Mouse (Mus musculus) embryo, embryonic 9.5 days (tissue): Measurements from ENCODE around the gene Doc2a.
"Not testable (repeated sequence)": the region's sequence is repeated elsewhere in the genome, so short reads cannot be mapped to it uniquely, and the experiment has no call there.

Source experiments
- DNase-seq: peaks from one replicate; pipeline ENCODE4 v3.0.0-alpha.2; 2017; ENCODE audit errors: extremely low spot score

Gene Doc2a

DNA sequence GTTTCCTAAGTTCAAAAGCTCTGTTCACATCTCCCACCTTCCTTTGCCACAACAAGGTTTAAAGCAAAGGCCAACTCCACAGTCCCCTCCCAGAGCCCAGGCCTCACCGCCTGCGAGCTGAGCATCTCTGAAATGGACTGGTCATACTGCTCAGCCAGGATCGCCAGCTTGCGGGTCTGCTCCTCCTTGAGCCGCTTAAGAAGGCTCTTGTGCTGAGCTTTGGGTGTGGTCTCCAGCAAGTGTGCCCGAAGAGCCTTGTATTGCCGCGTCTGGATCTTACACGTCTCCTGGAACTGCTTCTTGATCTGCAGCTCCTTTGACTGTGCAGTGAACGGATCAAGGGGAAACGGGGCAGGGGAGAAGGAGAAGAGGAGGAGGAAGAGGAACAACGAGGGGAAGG, 20.8 kb downstream of the Doc2a start:
- no peak for DNase-seq

DNA sequence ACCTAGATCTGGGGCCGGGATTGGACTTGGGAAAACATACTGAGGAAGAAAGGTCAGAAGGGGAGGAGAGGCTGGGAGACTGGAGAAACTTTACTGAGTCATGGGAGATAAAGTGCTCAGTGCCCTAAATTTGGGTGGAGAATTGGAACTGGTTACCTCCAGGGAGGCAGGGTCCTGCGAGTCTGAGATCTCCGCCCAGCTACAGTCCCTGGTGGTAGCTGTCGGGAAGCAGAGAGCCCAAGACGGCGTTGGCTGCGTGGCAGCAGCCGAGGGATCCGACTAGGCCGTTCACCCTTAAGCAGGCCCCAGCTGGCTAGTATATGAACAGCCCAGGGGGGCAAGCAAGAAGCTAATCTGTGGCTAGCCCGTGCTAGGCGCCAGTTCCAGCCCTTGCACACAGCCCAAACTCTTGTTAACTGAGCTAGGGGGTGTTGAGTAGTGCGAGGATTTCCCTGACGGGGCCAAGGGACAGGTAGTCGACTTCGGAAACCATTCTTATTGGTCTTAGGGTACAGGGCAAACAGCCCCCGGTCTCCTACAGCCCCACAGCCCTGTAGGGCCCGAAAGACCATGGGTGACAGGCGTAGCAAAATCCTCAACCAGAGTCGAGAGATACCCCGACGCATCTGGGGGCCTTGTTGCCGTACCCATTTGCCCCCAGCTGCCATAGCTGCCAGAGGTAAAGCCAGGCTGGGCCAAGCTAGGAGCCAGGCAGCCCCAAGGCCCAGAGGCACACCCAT, 22.7 kb downstream of the Doc2a start:
- DNase-seq = no peak

DNA sequence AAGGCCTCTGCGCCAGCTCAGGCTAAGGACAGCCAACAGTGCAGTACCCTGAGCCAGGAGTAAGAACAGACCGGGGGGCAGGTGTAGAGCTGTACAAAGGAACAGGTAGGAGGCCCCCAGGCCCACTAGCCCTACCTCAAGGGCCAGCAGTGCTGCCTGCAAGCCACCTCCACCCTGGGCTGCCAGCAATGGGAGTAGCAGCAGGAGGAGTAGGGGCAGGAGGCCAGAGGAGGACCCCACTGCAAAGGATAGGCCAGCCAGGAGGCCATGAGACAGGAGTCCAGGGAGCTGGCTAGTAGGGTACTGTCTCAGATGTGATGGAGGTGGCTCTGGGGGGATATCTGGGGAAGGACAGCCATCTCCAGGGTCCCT, 23.3 kb downstream of the Doc2a start:
- DNase-seq = no peak

DNA sequence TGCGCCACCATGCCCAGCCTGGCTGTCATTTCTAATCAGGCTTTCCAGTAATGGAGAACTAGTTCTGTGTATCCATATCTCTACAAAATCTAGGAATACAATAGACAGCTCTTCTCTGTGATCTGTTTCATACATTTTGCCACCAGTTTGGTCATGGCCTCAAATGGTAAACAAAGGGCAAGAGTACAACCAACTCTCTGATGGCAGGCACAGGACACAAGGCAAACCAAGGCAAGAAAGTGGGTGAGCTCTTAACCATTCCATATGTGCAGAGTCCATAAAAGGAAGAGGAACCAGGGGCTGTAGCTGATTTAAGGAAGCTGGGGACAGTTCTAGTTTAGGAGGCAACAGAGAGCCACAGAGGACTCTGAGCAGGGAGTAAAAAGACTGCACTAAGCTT, 30.0 kb downstream of the Doc2a start:
- DNase-seq = no peak

DNA sequence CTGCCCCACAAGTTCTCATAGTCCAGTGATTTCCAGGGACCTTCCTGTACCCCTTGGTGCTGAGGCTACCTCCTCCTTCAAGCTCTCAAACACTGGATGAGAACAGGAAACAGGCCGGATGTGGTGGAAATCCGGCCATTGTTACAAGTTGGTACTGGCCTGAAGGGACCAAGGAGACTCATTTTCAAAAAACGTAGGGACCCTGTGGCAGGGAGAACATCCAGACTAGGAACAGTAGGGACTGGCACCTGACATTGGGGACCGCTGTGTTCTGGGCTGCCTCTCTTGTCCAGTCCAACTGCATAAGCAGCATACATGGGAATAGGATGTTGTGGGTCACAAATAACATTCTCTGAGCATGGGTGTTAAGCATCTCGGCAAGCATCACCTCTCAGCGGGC, 33.8 kb downstream of the Doc2a start:
- no peak for DNase-seq

DNA sequence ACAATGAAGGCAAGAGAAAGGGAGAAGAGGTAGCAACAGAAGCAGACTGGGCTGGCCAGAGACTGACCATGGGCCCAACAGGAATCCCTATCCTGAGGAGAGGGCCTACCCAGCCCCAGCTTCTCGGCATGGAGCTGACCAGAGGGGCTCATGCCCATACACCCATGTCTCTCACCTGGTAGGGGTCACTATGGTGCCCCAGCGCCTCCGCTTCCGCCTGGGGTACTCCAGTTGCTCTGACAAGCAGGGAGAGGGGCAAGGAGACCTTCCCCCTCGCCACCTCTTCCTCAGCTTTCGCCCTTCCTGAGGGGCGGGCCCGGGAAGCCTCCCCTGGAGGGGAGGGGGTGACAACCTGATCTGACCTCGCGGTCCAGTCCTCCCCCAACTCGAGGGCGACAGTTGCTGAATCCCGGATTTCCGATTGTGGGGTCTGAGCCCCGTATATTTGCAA, 36.5 kb downstream of the Doc2a start:
- peak; percentile 41 for DNase-seq

DNA sequence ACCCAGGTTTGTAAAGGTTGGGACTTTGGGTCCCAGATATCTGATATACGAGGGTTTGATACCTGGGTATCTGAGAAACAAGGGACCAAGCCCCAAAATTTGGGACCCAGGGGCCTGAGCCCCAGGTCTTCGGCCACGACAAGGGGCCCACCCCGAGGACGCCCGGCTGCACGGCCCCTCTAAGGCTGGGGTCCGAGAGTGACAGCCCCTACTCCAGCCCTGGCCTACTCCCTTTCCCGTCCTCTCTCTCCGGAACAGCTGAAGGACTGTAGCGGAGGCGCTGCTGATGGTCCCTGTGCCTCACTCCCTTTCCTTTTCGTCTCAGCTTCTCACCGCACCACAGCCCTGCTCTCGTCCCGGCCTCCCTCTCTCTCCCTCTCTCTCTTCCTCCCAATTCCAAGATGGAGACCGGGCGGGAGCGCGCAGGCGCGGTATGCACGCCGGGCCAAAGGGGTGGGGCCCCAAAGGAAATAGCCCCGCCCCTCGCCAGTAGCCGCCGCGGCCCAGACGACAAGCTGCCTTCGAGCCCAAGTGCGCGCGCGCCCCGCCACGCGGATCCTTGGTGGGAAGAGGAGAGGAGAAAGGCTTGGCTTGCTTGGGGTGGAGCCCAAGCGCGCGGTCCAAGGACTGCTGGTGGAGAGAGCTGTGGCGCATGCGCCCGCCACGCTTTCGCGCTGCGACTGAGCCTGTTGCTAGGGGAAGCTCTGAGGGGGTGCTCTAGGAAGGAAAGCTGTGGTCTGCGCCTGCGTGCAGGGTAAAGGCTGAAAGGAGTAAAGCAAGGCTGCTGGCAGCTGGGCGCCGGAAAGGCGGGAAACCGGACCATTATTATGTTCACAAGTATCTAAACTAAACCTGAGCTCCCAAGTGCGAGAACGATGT, 37.3 kb downstream of the Doc2a start, which contains the start of gene Taok2:
TSS of gene Taok2 (minus strand) at position 418 of the 879 bp plus-strand sequence.
- DNase-seq = peak; percentile 99

DNA sequence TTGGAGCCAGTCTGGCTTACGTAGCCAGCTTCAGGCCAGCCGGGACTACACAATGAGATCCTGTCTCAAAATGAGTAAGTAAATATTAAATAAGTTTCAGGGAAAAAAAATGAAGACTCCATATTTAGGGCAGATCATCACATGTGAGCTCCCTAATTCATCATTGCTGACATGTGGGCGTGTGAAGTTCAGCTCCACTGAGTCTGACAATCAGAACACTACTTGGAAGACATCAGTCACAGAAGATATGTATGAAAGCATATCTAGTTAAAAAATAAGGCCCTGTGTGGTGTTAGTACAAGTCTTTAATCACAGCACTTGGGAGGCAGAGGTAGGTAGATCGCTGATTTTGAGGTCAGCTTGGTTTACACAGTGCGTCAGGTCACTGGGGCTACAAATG, 40.1 kb downstream of the Doc2a start:
- no peak for DNase-seq

DNA sequence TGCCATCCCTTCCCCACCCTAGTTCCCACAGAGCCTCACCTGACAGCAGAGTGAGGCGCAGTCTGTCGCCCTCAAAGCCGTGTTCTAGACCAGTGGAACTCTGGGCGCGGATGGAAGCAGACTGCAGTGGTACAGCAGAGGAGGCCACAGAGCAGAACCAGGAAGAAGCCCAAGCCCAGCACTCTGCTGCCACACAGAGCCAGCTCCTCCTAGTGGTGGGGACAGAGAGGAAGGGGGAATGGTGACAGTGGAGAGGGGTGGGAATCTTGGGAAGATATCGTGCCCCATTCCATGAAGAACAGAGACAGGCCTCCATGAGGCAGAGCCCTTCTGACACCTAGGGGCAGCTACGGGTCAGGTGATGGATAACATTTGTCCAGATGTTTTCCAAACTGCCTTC, 41.6 kb downstream of the Doc2a start:
- DNase-seq = no peak

DNA sequence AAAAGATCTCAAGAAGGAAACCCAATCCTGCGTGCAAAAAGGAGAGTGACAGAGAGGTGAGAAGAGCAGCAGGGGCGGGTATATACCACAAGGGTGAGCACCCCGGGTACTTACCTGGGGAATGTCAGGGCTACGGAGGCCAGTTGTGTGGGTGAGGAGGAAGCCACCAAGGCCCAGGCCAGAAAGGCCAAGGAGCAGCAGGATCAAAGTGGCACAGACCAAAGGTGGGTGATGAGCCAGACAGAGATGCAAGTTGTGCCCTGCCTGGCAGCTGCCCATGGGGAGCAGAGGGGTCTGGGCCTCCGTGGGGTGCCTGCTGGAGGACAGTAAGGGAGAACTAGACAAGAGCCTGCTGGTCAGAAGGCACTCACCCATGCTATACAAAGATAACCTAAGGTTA, 49.7 kb downstream of the Doc2a start:
- no peak for DNase-seq

DNA sequence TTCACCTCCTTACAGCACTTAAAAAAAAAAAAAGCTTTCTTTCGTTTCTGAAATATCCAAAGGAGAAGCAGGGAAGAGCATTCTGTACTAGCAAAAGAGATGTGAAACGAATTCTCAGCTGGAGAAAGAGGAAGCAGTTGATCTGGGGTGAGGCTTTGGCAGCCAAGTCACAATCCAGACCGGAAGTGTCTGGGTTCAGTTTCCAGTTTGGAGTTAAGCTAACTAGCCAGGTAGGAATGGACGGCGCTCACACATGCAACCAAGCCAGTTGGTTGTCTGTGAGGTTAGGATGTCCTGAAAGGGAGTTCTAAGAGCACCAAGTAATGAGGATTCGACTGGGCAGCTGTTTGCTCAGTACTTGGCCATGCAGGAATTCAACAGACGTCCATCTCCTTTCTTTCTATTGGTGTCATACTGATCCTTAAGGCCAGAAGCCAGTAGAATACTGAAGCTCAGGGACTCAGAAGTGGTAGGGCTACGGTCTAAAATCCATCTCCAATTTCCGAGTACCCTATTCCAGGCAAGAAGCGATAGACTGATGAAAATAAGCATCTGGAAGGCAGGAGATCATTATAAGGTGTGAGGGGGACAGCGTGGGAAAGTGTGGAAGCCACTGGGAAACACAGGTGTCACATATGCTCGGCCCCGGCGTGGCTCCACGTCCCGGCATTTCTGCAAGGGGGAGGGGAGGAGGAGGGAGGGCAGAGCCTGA, 50.3 kb downstream of the Doc2a start:
- DNase-seq = no peak

DNA sequence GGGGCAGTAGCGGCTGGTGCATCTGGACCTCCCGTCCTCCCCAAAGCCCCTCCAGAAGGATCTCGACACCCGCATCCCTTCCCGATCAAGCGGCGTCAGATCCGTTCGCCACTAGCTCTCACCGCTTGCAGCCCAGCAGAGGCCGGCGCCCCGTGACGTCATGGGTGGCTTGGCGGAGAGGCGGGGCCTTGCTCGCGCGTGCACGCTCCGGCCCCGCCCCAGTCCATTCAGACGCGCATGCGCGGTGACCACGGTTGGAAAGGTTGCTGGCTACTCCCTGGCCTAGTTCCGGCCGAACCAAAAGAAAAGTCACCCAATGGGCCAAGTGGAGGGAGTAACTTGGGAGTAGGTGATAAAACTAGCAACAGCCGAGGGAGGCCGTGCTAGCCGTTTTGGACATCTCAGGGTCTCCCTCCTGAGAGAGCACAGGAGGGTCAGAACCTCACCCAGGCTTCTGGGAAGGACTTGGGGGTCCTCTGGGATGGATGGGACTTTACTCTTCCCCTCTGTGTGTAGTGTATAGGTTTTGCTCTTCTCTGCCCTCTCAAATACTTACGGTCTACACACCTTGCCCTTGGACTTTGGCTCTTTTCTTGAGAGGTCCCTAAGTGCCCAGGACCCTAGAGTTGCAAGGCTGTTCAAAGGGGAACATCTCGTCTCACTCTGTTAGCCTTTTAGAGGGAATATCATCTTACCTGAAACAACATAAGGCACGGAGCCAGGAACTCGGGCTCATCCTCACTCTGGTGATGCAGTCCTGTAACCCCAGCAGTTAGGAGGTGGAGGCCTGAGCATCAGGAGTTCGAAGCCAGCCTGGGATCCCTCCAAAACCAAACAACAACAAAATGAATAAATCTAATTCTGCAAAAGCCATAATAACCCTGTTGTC, 51.1 kb downstream of the Doc2a start:
- peak; percentile 97 for DNase-seq

DNA sequence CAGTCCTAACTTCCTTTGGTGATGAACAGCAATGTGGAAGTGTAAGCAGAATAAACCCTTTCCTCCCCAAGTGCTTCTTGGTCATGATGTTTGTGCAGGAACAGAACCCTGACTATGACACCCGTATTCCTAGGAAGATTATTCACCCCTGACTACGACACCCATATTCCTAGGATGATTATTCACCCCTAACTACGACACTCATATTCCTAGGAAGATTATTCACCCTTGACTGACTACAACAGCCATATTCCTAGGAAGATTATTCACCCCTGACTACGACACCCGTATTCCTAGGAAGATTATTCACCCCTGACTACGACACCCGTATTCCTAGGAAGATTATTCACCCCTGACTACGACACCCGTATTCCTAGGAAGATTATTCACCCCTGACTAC, 52.6 kb downstream of the Doc2a start:
- DNase-seq = not testable (repeated sequence)
